Mouse (Mus musculus): ENCODE measurements around the gene Fastkd5.

The Fastkd5 gene

DNA sequence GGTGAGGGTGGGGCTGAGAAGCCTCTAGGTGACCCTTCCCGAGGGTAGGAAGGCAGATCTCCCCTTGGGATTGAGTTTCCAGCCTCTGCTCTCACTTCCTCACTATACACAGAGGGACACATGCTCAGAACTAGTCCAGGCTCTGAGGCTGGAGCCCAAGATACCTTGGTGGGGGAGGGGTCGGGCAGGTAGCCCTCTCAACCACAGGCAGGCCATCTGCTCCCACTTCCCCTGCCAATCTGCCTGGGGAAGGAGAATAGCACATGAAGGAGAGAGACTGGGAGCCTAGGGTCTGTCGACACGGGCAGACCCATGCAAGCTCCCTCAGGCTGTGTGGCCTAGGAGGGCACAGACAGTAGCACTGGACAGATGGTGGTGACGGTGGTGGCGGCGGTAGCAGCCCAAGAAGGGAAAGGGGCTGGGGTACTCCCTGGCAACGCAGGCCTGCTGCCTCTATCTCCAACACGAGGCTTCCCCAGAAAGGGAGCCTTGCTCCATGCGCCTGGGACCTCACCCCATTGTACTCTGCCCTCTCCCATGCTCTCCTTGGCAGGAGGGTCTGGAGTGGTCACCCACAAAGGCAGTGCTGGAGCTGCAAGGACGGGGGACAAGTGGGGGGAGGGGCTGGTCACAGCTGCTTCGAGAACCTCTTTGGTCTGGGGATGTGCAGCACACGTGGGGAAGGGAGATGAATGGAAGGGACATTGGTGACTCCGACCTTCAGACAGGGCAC, 4.3 kb upstream of the Fastkd5 start:
- 45% methylated on average over 14 of the region's 14 CpGs for WGBS

DNA sequence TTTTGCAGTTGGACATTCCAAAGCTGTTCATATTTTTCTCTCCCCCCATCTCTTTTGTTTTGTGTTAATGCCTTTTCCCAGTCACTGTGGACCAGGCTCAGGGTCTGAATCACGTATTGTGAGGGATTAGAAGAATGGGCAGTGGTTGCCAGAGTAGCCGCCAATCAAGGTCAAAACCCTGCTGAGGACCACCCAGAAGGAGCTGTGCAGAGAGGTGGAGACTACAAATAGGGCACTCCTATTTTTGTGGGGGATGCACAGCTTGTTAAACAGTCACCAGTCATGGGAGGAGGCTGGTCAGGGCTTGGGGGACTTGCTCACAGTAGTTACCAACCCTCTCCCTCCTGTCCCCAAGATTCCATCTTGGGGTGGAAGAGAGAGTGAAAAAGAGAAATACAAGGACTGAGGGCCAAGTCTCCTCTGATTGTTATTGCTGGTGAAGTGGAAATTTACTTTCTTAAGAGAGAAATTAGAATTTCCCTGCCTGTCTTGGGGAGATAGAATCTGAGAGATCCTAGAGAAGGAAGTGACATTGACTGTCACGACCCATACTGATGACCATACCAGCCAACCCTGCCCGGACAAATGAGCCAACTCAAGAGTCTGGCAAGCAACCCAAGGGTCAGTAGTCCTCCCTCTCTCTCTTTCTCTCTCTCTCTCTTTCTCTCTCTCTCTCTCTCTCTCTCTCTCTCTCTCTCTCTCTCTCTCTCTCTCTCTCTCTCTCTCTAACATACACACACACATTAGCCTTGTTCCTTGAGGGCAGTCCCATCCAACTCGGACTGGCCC, 3.3 kb upstream of the Fastkd5 start:
- WGBS, result 53% methylated on average over 5 of the region's 5 CpGs

DNA sequence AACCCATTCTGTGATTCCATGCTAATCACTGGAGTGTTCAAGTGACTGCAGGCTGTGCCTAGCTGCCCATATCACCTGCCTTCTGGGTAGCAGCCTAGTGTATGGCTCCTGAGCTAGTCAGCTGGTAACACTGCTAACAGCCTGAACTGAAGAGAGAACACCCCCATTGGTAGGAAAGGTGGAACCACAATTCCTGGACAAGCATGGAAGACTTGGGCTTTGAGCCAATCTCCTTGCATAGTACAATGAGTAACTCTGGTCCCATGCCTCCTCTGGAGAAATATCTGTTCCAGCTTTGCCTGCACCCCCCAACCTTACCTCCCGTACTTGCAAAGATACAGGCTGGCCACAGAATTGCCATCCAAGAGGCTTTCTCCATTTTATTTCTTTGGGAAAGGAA, 2.6 kb upstream of the Fastkd5 start:
- WGBS, result 30% methylated on average over 1 of the region's 1 CpGs

DNA sequence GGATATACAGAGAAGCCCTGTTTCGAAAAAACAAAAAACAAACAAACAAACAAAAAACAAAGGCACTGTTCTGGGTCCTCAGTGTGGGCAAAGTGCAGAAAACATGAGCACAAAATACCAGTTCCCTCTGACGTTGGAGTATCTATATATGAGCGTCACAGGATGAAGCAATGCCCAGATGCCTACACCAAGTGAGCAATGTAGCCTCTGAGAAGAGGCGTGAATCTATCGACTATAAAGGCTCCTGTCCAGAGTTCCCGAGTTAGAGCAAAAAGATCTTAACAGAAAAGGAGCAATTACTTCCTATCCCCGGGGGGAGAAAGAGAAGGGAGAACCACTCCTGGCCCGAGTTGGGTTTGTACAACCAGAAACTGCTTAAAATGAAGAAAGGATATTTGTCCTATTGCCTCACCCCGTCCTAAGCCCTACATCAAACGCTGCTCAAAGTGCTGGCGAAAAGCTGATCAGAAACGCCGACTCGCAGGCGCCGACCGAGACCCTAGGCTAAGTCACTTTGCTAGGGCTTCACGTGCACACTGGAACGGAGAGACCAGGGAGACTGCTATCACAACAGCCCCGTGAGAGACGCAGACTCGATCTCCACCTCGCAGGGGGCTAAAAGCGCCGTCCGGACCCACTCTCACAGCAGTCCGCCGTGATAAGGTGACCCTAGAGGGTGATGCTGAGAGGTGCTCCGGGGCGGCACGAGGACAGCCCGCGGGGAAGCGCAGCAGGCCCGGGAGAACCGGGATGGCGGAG, 568 bp downstream of the Fastkd5 start:
- WGBS, result 2% methylated on average over 37 of the region's 37 CpGs

DNA sequence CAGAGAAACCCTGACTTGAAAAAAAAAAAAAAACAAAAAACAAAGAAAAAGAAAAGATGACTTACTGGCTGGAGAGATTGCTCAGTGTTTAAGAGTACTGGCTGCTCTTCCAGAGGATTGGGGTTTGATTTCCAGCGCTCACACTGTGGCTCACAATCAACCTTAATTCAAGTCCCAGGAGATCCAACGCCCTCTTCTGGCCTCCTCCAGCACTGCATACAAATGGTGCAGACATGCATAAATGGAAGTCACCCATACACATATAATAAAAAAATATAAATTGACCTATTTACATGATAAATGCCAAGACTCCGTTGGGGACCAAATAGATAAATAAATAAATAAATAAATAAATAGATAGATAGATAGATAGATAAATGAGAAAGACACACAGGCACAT, 1.4 kb downstream of the Fastkd5 start:
- WGBS, result 63% methylated on average over 3 of the region's 3 CpGs

DNA sequence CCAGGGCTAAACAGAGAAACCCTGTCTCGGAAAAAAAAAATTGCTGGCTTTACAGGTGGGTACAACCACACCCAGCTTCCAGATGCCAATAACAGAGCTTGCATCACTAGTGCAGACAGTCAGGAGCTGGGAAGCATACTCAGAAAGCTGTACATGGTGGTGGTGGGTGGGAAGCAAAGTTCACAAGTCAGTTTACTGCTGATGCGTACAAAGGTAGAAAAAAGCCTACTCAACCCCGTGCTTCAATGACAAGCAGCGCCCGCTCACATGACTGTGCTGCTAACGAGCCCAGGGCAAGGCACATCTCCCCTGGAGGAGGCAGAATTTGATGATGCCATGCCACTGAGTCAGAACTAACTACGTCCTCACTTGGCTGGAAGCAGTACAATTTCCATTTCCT, 10.9 kb downstream of the Fastkd5 start:
- 68% methylated on average over 7 of the region's 7 CpGs for WGBS

DNA sequence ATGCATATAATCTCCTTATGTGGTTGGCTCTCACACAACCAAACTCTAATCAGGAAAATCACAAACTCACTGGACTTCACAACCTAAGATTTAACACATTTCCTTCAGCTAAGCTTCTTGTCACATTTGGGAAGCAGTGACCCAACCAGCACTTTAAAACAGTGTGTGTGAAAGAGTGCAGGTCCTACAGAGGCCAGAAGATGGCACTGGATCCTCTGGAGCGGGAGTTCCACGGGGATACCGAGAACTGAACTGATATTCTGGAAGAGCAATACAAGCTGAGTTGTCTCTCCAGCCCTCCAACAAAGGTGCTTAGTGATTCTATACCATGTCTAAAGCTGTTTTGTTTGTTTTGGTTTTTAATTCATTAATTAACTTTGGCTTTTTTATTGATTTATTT, 16.7 kb downstream of the Fastkd5 start:
- WGBS, result 68% methylated on average over 3 of the region's 3 CpGs

DNA sequence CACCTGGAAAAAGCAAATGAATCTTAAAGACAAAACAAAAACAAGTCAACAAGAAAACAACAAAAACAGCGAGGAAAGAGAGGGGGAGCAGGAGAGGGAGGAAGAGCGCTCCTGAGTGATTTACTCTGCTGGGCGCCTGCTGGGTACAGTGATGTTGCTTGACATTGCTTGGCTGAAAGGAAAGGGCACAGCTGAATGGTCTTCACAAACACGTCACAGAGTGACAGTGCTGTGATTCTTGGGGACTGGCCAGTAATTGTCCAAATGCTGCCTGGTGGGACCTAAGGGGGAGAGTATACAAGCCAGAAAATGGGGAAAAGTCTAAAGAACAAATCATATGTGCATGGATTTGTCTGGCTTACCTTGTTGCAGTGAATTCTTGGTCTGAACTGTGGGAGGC, 27.6 kb downstream of the Fastkd5 start:
- 79% methylated on average over 4 of the region's 4 CpGs for WGBS

DNA sequence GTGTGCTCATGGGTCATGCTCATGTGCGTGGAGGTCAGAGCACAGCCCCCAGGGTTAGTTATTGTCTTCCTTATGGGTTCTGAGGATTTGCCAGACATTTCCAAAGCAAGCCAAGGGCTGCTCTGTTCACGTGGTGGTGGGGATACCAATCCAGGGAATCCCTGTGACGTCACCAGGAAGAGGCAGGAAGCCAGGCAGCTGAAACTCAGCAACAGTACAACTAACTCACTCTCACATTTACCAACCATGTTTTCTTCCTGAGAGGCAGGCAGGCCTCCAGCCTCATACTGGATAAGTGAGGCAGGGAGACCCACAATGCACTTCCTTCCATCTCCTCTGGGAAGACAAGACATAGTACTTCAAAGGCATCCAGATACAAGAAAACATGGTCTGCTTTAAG, 31.4 kb downstream of the Fastkd5 start:
- 48% methylated on average over 3 of the region's 3 CpGs for WGBS

DNA sequence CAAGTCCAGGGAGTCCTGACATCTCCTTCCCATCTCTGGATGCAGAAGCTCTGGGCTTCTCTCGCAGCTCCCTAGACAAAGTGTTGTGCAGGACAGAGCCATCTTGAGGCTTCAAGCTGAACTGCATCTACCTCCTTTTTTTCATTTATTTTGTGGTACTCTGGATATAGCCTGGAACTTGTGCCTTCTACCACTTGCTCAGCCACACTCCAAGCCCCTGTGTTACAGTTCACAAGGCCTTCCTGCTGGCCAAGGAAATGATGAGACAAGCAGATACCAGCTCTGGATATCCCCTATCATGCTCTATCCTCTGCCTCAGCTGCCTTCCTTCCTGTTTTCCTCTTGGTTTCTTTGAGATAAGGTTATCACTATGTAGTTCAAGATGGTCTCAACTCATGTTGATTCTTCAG, 32.2 kb downstream of the Fastkd5 start:
- WGBS, result 7% methylated on average over 1 of the region's 1 CpGs

DNA sequence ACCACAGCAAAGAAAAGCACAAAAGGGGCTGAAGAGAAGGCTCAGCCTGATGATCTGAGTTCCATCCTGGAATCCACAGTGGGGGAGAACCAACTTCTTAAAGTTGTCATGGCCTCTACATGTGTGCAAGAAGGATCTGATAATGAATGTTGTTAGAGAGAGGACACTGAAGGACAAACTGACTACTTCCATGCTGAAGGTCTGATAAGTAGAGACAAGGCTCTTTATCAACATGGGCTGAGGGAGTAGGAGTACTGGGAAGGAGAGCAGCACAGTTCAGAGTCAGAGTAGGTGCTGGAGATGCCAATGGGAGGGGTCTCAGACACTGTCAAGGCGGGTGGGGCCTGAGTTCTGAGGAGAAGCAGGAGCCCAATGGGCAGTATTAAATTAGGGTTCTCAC, 34.2 kb downstream of the Fastkd5 start:
- 96% methylated on average over 1 of the region's 1 CpGs for WGBS

DNA sequence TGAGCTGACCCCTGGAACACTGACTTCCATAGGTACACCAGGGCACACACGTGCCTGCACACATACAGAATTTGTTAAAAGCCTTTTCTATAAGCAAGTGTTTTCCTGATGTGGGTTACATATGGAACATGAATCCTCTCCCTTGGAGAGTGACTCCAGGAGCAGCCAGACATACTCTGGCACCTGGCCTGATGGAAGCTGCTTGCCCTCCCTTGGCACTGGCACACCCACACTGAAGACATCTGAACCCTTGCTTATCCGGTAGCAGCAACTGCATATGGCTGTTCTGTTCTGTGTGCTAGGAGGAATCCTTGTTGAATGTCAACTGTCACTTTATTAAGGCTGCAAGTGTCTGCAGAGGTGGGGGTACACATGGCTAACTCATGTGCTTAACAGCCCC, 38.8 kb downstream of the Fastkd5 start:
- WGBS, result 89% methylated on average over 2 of the region's 2 CpGs

DNA sequence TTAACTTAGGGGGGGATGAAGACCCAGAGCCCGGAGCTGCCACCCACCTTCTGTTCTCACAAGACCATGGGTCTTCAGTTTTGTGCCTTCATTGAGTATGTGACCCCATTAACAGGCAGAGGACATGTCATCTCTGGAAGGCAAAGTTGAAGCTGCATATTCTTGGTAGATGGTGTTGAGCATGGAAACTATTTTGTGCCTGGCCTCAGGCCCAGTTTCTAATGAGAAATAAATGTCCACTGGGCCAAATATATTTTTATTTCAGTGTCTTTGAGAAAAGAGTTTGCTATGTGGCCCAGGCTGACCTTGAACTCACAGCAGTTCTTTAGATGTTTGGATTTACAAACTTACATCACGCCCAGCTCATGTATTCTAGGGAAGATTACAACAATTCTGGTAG, 40.1 kb downstream of the Fastkd5 start:
- 88% methylated on average over 2 of the region's 2 CpGs for WGBS

DNA sequence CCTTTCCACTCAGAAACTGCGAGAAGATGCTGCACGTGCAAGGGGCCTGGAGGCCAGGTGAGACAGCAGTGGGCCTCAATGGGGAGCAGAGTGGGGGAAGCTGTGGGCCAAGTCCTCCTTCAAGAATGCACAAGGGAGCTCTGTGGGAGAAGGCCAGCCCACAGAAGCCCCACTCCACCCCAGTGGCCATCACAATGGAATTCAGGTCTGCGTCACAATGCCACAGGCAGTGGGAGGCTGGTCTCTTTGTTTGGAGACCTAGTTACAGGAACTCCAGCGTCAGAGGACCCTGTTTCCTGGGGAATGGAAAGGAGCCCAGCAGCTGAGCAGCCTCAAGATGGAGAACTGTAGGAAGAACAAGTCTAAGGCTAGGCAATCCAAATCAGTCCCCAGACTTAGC, 40.7 kb downstream of the Fastkd5 start:
- 63% methylated on average over 4 of the region's 4 CpGs for WGBS

DNA sequence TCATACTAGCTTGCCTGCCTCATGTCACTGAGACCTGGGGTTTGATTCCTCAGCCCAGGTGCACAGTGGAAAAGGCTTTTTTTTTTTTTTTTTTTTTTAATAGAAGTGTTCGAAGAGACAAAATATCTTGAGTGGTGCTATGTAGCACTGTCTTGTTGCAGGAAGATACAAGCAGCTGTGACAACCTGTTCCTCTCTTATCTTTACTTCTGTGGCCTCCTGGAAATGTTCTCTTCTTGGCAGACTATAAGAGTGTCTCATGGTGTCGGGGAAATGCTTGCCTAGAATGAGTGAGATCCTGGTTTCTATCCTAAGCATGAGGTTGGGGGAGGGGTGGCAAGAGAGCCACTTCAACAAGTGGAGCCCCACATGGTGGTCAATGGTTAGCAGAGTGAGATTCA, 41.5 kb downstream of the Fastkd5 start:
- 45% methylated on average over 2 of the region's 2 CpGs for WGBS

DNA sequence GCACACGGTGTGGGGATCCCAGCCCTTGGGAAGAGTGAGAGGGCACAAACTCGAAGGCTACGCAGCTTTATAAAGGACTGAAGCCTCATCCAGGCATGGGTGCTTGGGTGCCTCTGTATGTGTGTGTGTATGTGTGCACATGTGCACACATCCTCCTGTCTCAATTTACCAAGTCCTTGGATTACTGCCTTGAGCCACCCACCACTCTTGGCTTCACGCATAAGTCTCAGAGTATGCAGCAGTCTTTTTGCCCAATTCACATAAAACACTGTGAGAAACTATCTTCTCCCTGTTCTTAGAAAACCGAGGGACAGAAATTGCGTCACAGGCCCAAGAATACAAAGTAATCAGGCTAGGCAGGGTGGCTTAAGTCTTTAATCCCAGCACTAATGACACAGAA, 43.8 kb downstream of the Fastkd5 start:
- WGBS, result 51% methylated on average over 6 of the region's 6 CpGs

DNA sequence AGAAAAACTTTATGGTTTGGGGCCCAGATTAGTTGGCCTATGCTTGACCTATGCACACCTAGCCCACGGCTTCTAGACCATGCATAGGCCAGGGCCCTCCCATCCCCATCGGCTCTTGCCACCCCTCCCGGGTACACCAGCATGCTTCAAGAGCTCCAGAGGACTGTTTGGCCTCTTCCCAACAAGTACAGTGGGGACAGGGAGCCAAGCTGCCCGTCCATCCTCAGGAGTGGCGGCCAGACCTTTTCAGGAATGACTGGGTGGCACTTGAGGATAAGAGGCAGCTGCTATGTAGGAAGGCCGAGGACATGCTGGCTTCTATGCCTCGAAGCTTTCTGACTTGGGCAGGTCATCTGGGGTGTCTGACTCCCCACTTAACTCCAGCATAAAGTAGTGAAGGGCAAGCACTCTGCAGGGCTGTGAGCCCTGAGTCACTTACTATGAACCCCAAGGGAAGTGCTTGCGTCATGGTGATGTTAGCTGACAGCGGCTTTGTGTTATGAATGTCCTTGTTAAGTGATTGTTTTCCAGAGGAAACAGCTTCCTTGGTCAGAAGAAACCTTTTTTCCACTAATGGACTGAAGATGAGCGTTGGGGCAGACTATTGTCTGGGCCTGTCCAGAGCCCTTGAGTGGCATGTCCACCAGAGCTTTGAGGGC, 45.8 kb downstream of the Fastkd5 start:
- 74% methylated on average over 10 of the region's 10 CpGs for WGBS

DNA sequence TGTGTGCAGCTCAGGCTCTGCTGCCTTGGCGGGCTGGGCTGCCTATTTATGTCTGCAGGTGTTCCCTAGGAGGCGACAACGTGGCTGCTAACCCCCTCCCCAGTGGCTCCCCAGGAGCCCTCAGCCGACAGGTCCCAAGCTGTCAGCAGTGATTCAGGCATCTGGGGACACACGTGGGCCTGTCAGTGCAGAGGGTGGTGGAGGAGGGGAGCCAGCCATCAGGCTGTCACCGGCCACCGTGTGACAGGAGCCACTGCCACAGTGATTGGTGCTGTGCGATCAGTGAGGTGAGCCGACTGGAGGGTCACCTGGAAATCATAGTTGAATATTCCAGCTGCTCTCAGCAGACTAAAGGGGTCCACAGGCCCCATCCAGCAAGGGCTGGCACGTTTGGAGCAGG, 47.3 kb downstream of the Fastkd5 start, which contains the start of gene Avp:
Gene Avp (minus strand): TSS at position 3 of the 400 bp plus-strand sequence.
- WGBS, result 59% methylated on average over 10 of the region's 10 CpGs

DNA sequence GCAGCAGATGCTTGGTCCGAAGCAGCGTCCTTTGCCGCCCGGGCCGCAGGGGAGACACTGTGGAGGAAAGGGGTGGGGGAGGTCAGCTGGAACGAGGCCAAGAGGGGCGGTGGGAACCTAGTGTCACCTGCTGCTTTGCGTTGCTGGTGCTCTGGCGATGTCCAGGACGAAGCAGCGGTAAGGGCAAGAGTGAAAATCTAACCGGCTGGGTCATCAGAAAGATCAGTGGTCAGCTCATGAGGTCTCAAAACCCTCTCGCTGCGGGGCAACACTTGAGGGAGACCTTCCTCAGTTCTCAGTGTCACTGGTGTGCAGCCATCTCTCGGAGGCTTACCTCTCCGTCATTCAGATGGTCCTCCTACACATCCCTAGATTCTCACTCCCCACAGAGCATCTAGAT, 48.6 kb downstream of the Fastkd5 start:
- 10% methylated on average over 15 of the region's 16 CpGs for WGBS

DNA sequence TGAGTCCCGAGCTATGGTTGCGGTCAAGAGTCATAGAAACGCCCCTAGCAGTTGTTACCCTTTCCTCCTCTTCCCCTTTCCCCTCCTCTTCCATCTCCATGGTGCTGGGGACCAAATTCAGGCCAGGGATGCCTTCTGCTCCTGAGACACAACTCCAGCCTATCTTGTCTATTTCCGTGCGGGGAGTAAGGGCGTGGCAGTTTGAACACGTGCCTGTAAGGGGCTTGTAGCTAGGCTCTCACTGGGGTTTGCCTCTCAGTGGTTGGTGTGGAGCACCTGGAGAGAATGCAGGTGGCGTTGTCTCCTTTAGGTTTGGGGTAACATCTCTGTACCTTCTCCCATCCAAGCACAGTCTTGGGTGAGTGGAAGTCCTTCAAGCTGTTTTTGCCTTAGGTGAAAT, 50.0 kb downstream of the Fastkd5 start:
- WGBS, result 14% methylated on average over 8 of the region's 8 CpGs

DNA sequence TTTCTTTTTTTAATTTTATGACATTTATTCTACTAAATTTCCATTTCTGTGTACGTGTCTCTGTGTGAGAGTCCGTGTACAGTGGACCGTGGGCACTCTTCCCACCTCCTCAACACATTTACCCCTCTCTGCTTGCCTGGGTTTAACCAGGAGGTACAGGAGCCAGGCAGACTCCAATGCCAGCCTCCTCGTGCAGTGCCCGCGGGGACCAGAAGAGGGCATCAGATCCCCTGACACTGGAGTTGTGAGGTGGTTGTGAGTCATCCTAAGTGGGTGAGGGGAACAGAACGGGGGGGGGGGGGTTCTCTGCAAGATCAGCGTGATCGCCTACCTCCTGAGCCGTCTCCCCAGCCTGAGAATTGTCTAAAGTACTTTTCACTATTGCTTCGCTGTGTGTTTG, 51.7 kb downstream of the Fastkd5 start:
- 6% methylated on average over 11 of the region's 11 CpGs for WGBS

DNA sequence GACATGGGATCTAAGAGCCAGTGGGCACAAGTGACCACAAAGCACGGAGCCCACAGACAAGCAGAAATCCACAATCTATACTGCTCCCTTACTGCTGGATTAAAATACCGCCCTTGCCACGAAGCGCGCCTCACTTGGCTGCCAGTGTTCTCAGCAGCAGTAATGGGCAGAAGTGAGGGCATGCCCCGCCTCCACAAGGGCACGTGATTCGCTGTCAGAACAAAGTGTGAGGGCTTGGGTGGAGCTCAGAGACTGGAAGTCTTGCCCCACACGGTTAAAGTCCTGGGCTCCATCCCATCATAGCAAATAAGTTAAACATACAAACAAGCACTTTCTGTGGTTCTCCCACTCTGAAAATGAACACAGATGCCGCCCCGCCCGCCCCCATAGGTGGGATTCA, 52.2 kb downstream of the Fastkd5 start:
- WGBS, result 7% methylated on average over 12 of the region's 12 CpGs

Measured in cerebral cortex, adult 2 months (tissue).